Mouse (Mus musculus) C2C12 (cell line): Measurements from ENCODE around the gene Camta1. TPM values are rescaled to one million over a fixed set of nuclear protein-coding genes. Genes with fewer than 3 reads are reported as not detected.
A peak's percentile ranks its signal among the peaks of the same experiment; 100 is the strongest.

Experiments
- H3K27me3 ChIP-seq: one replicate; pipeline ENCODE4 v1.6.1; 2011; ENCODE audit not compliant: control insufficient read depth, insufficient read depth, insufficient read length
- H3K36me3 ChIP-seq: one replicate; pipeline ENCODE4 v1.6.1; 2011; ENCODE audit not compliant: control insufficient read depth, insufficient read depth
- H3K4me3 ChIP-seq: one replicate; pipeline ENCODE4 v1.5.1; 2011; ENCODE audit warnings: mild to moderate bottlenecking, control low read depth; ENCODE audit not compliant: poor library complexity, insufficient read depth, severe bottlenecking
- H3K79me2 ChIP-seq: one replicate; pipeline ENCODE4 v1.6.1; 2011; ENCODE audit not compliant: control insufficient read depth, insufficient read depth
- H3K79me3 ChIP-seq: one replicate; pipeline ENCODE4 v1.6.1; 2011; ENCODE audit warnings: low read depth, control low read depth
- H3ac ChIP-seq: one replicate; pipeline ENCODE3; 2011; ENCODE audit warnings: low read depth; ENCODE audit not compliant: control insufficient read depth, insufficient read length
- CEBPB ChIP-seq: IDR thresholded peaks from one replicate; pipeline ENCODE4 v1.6.1; 2011; ENCODE audit warnings: low read depth, mild to moderate bottlenecking, control low read depth, moderate library complexity
- CTCF ChIP-seq: IDR thresholded peaks from one replicate; pipeline ENCODE4 v1.5.1; 2011; ENCODE audit not compliant: control insufficient read depth, insufficient read depth, insufficient read length
- FOSL1 ChIP-seq: IDR thresholded peaks from one replicate; pipeline ENCODE4 v1.8.0; 2011; ENCODE audit warnings: mild to moderate bottlenecking, low read length; ENCODE audit not compliant: poor library complexity, insufficient read depth, severe bottlenecking
- MAX ChIP-seq: IDR thresholded peaks from one replicate; pipeline ENCODE4 v1.6.1; 2011; ENCODE audit warnings: mild to moderate bottlenecking, control low read depth
- MYOD1 ChIP-seq: IDR thresholded peaks from one replicate; pipeline ENCODE4 v1.6.1; 2011; ENCODE audit warnings: low read depth; ENCODE audit not compliant: control insufficient read depth, insufficient read length
- MYOG ChIP-seq: IDR thresholded peaks from one replicate; pipeline ENCODE4 v1.6.1; 2011; ENCODE audit not compliant: control insufficient read depth, insufficient read length; ENCODE audit errors: extremely low read depth
- USF1 ChIP-seq: IDR thresholded peaks from one replicate; pipeline ENCODE4 v1.6.1; 2011; ENCODE audit warnings: low read depth, mild to moderate bottlenecking, control low read depth, moderate library complexity
- polyA plus RNA-seq: library from polyadenylated mRNA; unstranded; fragments of >200 nt; fragmentation: generic; extraction: Trizol; gene quantifications from one replicate; pipeline ENCODE4 v1.2.1, GENCODE M21; 2012; ENCODE audit warnings: missing spikeins

The Camta1 gene
- polyA plus RNA-seq, 1 experiment, result 21.7 TPM

- H3K36me3 ChIP-seq, result no peaks in the 10 kb centered on the region
- H3K4me3 ChIP-seq, result no peak overlapping the region
- H3K79me2 ChIP-seq, result no peaks in the 10 kb centered on the region
- no peak overlapping the region for H3ac ChIP-seq
- TF ChIP-seq CTCF (no peak), MYOD1 (no peak), MYOG (no peak), FOSL1 (no peak), USF1 (no peak), CEBPB (no peak)
- H3K79me3 ChIP-seq, result no peaks in the 10 kb centered on the region
- no peaks in the 10 kb centered on the region for H3K27me3 ChIP-seq
These were observed 242.1 kb downstream of the Camta1 start for GRCm38 (mm10) chr4:151619541-151620016.

GRCm38 (mm10) chr4:151618420-151619310 lies 243.0 kb downstream of the Camta1 start:
- TF ChIP-seq CEBPB, result no peak
- no peak for TF ChIP-seq CTCF
- no peak for TF ChIP-seq MAX
- TF ChIP-seq FOSL1, result no peak
- no peak for TF ChIP-seq MYOG
- TF ChIP-seq USF1, result no peak
- TF ChIP-seq MYOD1, result no peak
- H3K27me3 ChIP-seq, result no peaks in the 10 kb centered on the region
- H3K79me3 ChIP-seq, result no peaks in the 10 kb centered on the region
- H3ac ChIP-seq, result no peak overlapping the region
- H3K36me3 ChIP-seq, result no peaks in the 10 kb centered on the region
- no peak overlapping the region for H3K4me3 ChIP-seq
- no peaks in the 10 kb centered on the region for H3K79me2 ChIP-seq

DNA sequence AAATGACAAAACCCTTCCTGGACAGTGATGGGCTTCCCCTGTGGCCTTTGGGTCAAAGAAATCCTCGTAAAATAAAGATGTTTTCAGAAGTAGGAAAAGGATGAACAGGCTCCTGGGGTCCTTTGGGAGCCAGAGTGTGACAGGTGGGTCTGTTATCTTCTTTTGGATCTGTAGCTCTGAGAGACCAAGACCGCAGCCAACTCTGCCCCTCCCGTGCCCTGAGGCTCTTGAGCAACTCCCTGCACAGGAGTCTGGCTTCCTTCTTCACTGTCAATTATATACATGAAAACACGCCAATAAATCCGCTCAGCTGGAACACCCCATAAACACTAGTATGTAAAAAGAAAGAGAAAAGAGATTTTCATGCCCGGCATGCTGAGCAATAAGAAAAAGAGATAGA lies 250.1 kb downstream of the Camta1 start:
- Histone ChIP-seq H3K4me3 (no peak overlapping the region), H3K79me3 (no peaks in the 10 kb centered on the region)
- TF ChIP-seq MYOD1 (no peak), MAX (no peak), FOSL1 (no peak), MYOG (no peak), CTCF (no peak), USF1 (no peak), CEBPB (no peak)

GRCm38 (mm10) chr4:151610266-151610665 lies 251.4 kb downstream of the Camta1 start:
- no peaks in the 10 kb centered on the region for H3K36me3 ChIP-seq
- no peaks in the 10 kb centered on the region for H3K79me3 ChIP-seq
- H3K4me3 ChIP-seq, result no peak overlapping the region
- no peaks in the 10 kb centered on the region for H3K27me3 ChIP-seq
- no peak overlapping the region for H3ac ChIP-seq
- no peaks in the 10 kb centered on the region for H3K79me2 ChIP-seq
- TF ChIP-seq FOSL1, result no peak
- no peak for TF ChIP-seq MYOG
- no peak for TF ChIP-seq MAX
- TF ChIP-seq CTCF, result peak; percentile 56

More for the DNA sequence above, 250.1 kb downstream of the Camta1 start:
- Histone ChIP-seq H3ac (no peak overlapping the region), H3K79me2 (no peaks in the 10 kb centered on the region), H3K27me3 (no peaks in the 10 kb centered on the region), H3K36me3 (no peaks in the 10 kb centered on the region)

DNA sequence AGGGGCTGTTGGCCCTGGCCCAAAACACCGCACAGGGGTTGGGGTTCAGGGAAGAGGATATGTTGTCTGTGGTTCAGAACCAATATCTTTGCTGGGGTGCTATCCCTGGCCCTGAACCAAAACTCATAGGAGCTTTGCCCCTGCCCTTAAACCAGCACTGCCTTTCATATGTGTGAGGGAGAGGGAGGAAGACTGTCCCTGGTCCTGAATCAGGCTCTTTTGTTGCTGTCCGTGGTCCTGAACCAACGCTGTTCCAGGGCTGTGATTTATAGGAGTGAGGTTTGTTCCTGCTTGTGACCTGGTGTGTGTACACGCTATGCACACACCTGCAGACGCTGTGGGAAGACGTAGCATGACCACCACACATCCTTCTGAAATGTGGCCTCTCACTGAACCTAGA lies 256.8 kb downstream of the Camta1 start:
- Histone ChIP-seq H3K4me3 (no peak overlapping the region), H3K36me3 (no peaks in the 10 kb centered on the region), H3K79me3 (no peaks in the 10 kb centered on the region), H3K79me2 (no peaks in the 10 kb centered on the region), H3K27me3 (no peaks in the 10 kb centered on the region), H3ac (no peak overlapping the region)
- no peak for TF ChIP-seq CTCF
- TF ChIP-seq USF1, result no peak
- TF ChIP-seq MYOD1, result no peak

DNA sequence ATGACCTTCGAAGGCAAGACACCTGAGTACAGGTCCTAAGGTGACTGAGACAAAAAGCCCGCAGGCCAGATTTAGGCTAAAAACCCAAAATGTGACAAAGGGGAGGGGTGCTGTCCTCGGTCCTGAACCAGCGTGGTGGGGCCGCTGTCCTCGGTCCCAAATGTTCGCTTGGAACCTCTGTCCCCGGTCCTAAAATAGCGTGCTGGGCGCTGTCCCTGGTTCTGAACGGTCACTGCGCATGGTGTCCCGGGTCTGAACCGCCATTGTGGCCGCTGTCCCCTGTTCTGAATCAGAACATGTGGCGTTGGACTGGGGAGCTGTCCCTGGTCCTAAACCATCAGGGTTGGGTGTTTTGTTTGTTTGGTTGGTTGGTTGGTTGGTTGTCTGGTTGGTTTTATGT lies 257.2 kb downstream of the Camta1 start:
- no peaks in the 10 kb centered on the region for H3K27me3 ChIP-seq
- no peak overlapping the region for H3ac ChIP-seq
- no peaks in the 10 kb centered on the region for H3K79me2 ChIP-seq
- no peaks in the 10 kb centered on the region for H3K36me3 ChIP-seq
- H3K79me3 ChIP-seq, result no peaks in the 10 kb centered on the region
- no peak overlapping the region for H3K4me3 ChIP-seq
- no peak for TF ChIP-seq MYOG
- TF ChIP-seq CEBPB, result no peak
- peak; percentile 91 for TF ChIP-seq MAX
- no peak for TF ChIP-seq USF1
